Mouse (Mus musculus) spleen, adult 2 months (tissue): ENCODE data around the gene Irf2. TPM values are rescaled to one million over a fixed set of nuclear protein-coding genes. Genes with fewer than 3 reads are reported as not detected.
A peak's percentile ranks its signal among the peaks of the same experiment; 100 is the strongest.

Experiments
- DNase-seq, 2 experiments: peaks; one replicate each; pipeline versions ENCODE4 v3.0.0 to v3.0.0-alpha.2; 2012 to 2021; ENCODE audit warnings: low spot score in 2 of 2, low read depth in 1 of 2
- H3K27ac ChIP-seq: fragments of 200-500 bp; 2 replicates; pipeline ENCODE4 v1.5.1; 2012; ENCODE audit warnings: low read length, inconsistent platforms; ENCODE audit not compliant: insufficient read depth
- H3K27me3 ChIP-seq: fragments of 200-500 bp; 2 replicates; pipeline ENCODE4 v1.6.1; 2012; ENCODE audit warnings: mild to moderate bottlenecking, moderate library complexity, low read length, inconsistent platforms; ENCODE audit not compliant: control insufficient read depth, insufficient read depth
- H3K36me3 ChIP-seq: fragments of 200-500 bp; 2 replicates; pipeline ENCODE4 v1.6.1; 2012; ENCODE audit warnings: mild to moderate bottlenecking, low read length, inconsistent platforms; ENCODE audit not compliant: control insufficient read depth, insufficient read depth
- H3K4me1 ChIP-seq: fragments of 200-500 bp; 2 replicates; pipeline ENCODE4 v1.6.1; 2011; ENCODE audit warnings: inconsistent platforms; ENCODE audit not compliant: control insufficient read depth, insufficient read depth, insufficient read length
- H3K4me3 ChIP-seq: fragments of 200-500 bp; 2 replicates; pipeline ENCODE4 v1.5.1; 2011; ENCODE audit warnings: mild to moderate bottlenecking, inconsistent platforms; ENCODE audit not compliant: insufficient read depth, insufficient read length; ENCODE audit errors: extremely low read depth
- CTCF ChIP-seq: fragments of 200-500 bp; IDR thresholded peaks from 2 replicates; pipeline ENCODE4 v1.5.1; 2011; ENCODE audit warnings: mild to moderate bottlenecking, inconsistent platforms; ENCODE audit not compliant: insufficient read depth, insufficient read length, insufficient replicate concordance; ENCODE audit errors: extremely low read depth
- POLR2A ChIP-seq: fragments of 200-500 bp; IDR thresholded peaks from 2 replicates; pipeline ENCODE4 v1.6.1; 2011; ENCODE audit warnings: low read depth, low read length, inconsistent platforms
- WGBS: fragments of 180-500 bp; shearing (Covaris S2); methylation state at CpG from one replicate; pipeline ENCODE4 v1.1.7; 2018; 5-methylcytosine and 5-hydroxymethylcytosine counted together
- polyA plus RNA-seq: library from polyadenylated mRNA; depleted of rRNA; stranded (reverse); fragments of >200 nt; gene quantifications from 2 replicates; pipeline ENCODE4 v1.2.3, GENCODE M21; 2012

Irf2 gene
- polyA plus RNA-seq, 1 experiment: 28.8 TPM

GRCm38 (mm10) chr8:46881348-46881747 is 141.8 kb downstream of the Irf2 start:
- Histone ChIP-seq H3K4me3 (no peak overlapping the region), H3K27ac (peak overlapping the region; percentile 18; the same call in 1 of the 2 replicates), H3K36me3 (no peaks in the 10 kb centered on the region), H3K27me3 (no peaks in the 10 kb centered on the region), H3K4me1 (peaks cover 8% of the 10 kb centered on the region)
- peak in 1 of 2 experiments; percentile 38 for DNase-seq
- WGBS: 47% methylated on average over 6 of the region's 6 CpGs
- no peak for TF ChIP-seq CTCF
- no peak for TF ChIP-seq POLR2A

DNA sequence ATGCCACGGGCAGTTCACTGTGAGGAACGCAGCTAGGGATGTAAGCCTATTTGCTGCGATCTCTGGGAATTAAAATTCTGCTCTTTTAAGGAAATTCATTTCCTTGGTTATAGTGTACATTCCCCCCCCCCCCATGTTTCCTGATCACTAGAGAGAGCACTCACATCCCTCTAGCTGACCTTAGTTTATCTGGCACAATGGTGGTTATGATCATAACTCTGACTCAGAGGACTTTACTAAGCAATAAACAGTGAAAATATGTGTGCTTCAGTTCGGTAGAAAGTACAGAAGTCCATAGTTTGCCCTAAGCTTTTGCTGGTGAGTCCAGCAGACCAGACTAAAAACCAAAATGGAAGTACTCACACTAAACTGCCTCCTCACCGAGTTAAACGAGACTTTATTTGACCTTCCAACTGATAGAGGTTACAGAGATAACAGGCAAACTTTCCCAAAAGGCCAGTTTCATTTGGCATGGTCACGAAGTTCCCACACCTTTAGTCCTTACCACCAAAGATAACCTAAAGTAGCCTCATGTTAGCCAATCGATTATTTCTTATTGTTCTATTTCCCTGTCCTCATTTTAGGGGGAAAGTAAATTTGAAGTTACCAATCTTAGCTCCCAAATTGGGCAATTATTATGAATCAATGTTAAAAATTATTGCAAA is 142.4 kb downstream of the Irf2 start:
- peaks cover 11% of the 10 kb centered on the region for H3K4me1 ChIP-seq
- H3K27ac ChIP-seq: peak overlapping the region; percentile 18; the same call in 1 of the 2 replicates
- TF ChIP-seq CTCF (no peak), POLR2A (no peak)
- no peaks in the 10 kb centered on the region for H3K36me3 ChIP-seq
- WGBS: 91% methylated on average over 8 of the region's 8 CpGs
- no peak overlapping the region for H3K4me3 ChIP-seq
- H3K27me3 ChIP-seq: no peaks in the 10 kb centered on the region
- DNase-seq: no peak

- no peak for DNase-seq
- 94% methylated on average over 5 of the region's 5 CpGs for WGBS
- TF ChIP-seq CTCF (no peak), POLR2A (no peak)
- no peaks in the 10 kb centered on the region for H3K27me3 ChIP-seq
- H3K4me1 ChIP-seq: peaks cover 14% of the 10 kb centered on the region
- H3K4me3 ChIP-seq: no peak overlapping the region
- no peak overlapping the region for H3K27ac ChIP-seq
- H3K36me3 ChIP-seq: no peaks in the 10 kb centered on the region
Observed at GRCm38 (mm10) chr8:46882743-46883142, 143.2 kb downstream of the Irf2 start.

DNA sequence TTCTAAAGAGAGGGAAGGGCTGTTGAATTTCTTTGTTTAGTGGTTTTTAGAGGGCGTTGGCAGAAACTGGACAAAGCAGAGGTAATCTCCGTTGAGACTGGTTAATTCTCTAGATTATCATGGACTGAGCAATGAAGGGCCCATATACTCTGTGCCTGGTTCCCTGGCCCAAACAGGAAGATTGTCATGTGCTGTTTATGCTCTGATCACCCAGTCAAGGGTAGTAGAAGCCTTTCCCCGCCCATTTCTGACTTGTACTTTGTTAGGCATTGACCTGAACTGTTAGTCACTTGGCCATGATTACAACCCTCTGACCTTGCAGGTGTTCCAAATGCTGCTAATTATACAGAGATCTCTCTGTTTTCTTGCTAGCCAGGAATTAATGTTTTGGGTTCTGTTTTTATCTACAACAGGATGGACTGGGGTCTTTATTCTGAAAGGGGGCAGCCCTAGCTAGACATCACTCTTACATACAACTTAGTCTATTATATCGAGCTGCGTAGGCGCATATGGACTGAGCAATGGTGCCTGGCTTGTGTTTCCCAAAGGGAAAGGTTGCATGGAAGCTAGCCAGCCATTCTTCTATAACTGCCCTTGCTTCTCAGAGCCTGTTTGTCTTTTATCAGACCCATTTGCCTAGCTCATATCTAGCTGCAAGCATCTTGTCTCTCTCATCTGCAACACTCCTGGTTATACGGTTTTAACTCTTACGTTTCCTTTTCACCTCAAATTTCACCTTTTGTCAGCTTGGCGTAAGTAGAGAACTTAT is 143.9 kb downstream of the Irf2 start:
- DNase-seq: no peak
- Histone ChIP-seq H3K4me3 (no peak overlapping the region), H3K36me3 (no peaks in the 10 kb centered on the region), H3K4me1 (peaks cover 16% of the 10 kb centered on the region), H3K27me3 (no peaks in the 10 kb centered on the region), H3K27ac (peak overlapping the region; percentile 41; the same call in 1 of the 2 replicates)
- no peak for TF ChIP-seq CTCF
- no peak for TF ChIP-seq POLR2A
- 89% methylated on average over 9 of the region's 9 CpGs for WGBS

GRCm38 (mm10) chr8:46885786-46886185 is 146.3 kb downstream of the Irf2 start:
- Histone ChIP-seq H3K27me3 (no peaks in the 10 kb centered on the region), H3K27ac (peak overlapping the region; percentile 52), H3K4me3 (no peak overlapping the region), H3K4me1 (peaks cover 26% of the 10 kb centered on the region), H3K36me3 (no peaks in the 10 kb centered on the region)
- DNase-seq: no peak
- 91% methylated on average over 2 of the region's 2 CpGs for WGBS
- TF ChIP-seq POLR2A (no peak), CTCF (no peak)

DNA sequence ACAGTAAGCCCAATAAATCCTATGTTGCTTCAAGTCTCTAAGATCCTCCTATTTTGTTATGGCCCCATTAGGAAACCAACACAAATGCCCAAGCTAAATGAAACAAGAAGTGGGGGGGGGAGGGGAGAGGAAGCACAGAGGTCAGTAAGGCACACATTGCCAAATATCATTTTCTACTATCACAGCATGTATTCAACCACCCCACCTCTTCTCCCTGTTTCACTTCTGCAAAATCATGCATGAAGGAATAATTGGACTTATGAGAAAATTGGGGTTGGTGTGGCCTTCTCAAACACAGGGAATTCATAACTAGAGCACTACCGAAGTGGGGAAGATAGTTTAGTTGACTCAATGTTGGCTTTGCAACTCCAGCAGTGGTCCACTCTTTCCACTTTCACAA is 146.7 kb downstream of the Irf2 start:
- Histone ChIP-seq H3K4me3 (no peak overlapping the region), H3K36me3 (no peaks in the 10 kb centered on the region), H3K27me3 (no peaks in the 10 kb centered on the region), H3K27ac (peak overlapping the region; percentile 59), H3K4me1 (peaks cover 26% of the 10 kb centered on the region)
- TF ChIP-seq POLR2A (no peak), CTCF (no peak)
- 68% methylated on average over 1 of the region's 1 CpGs for WGBS
- peak in 1 of 2 experiments; percentile 29 for DNase-seq
